Mouse (Mus musculus) kidney, adult 2 months (tissue): ENCODE results near the gene Ltc4s.

ENCODE experiments used
- CTCF ChIP-seq: fragments of 200-500 bp; conservative IDR thresholded peaks from 2 replicates; pipeline ENCODE4 v1.5.1; 2011; ENCODE audit warnings: low read depth, mild to moderate bottlenecking, control low read depth, low read length, moderate library complexity, mixed read lengths; ENCODE audit not compliant: insufficient read depth, insufficient read length
- POLR2A ChIP-seq: fragments of 200-500 bp; IDR thresholded peaks from one replicate; pipeline ENCODE4 v1.6.1; 2011; ENCODE audit warnings: low read depth, low read length, control low read depth

GRCm38 (mm10) chr11:50262020-50262419, 23.6 kb upstream of the Ltc4s start:
- TF ChIP-seq POLR2A (no peak), CTCF (peak; percentile 75)
